Mouse (Mus musculus) 3134 (cell line): ENCODE measurements at regions not wholly inside any gene's neighbourhood (a gene's known extent, or its start where the extent isn't known, plus 50 kb on each side); places are given as distances from the start of the nearest gene placed in this dataset.

Source experiments
- DNase-seq: peaks from one replicate; pipeline ENCODE4 v3.0.0-alpha.2; 2011; ENCODE audit warnings: low spot score; ENCODE audit not compliant: insufficient read length; ENCODE audit errors: extremely low read depth

- DNase-seq, result no peak
Observed at GRCm38 (mm10) chr3:19385675-19386074, 242.8 kb downstream of the 1700064H15Rik start.

DNA sequence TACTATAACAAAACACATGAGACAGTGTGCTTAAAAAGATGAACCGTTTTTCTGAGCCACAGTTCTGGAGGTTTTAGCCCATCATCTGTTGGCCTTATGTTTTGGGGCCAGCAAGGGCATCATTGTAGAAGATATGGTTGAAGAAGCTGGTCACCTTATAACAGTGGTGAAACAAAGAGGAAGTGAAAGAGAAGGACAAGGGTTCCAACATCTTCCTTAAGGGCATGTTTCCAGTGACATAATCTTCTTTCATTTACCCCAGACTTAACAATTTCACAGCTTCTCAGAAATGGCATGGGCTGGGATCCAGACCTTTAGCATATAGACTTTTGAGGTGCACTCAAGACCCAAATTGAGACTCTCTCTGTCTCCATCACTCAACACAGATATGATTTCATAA, 259.5 kb downstream of the 1700064H15Rik start:
- no peak for DNase-seq

DNA sequence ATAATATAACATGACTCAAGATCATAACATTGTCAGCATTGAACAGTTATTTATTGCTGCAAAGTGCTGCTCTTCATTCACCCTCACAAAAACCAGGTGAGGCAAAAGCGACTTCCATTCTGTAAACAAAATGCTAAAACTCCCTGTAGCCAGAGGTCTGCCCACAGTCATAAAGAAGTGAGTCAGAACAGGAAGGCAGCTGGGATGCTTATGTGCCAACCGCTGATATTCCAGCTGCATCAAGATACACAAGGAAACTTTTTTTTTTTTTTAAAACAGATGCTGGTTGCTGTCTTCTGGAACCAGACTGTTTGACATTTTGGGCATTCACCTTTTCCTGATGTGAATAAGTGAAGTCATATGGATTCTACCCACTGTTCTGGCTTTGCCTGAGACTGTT, 260.7 kb downstream of the 1700064H15Rik start:
- peak; percentile 11 for DNase-seq
